Mouse (Mus musculus) embryo, embryonic 10.5 days (tissue): Measurements from ENCODE around the gene Slc25a11.
A peak's percentile ranks its signal among the peaks of the same experiment; 100 is the strongest.

Experiments
- DNase-seq: peaks from one replicate; pipeline ENCODE4 v3.0.0-alpha.2; 2015; ENCODE audit warnings: low spot score

Gene Slc25a11

GRCm38 (mm10) chr11:70646691-70647650, at the start of gene Slc25a11, which contains the start of gene Rnf167:
Slc25a11 (minus strand) TSS chr11:70647479.
Rnf167 (plus strand) TSS chr11:70647235.
- DNase-seq, result peak; percentile 100

GRCm38 (mm10) chr11:70693504-70693903, 46.2 kb upstream of the Slc25a11 start:
- no peak for DNase-seq

GRCm38 (mm10) chr11:70689578-70689977, 42.3 kb upstream of the Slc25a11 start:
- DNase-seq, result no peak

- DNase-seq, result peak; percentile 51
Observed at GRCm38 (mm10) chr11:70688372-70688771, 41.1 kb upstream of the Slc25a11 start.

GRCm38 (mm10) chr11:70687601-70688199, 40.4 kb upstream of the Slc25a11 start, which contains the start of gene Camta2:
Camta2 (minus strand) TSS chr11:70688105.
- peak; percentile 93 for DNase-seq

- peak; percentile 58 for DNase-seq
Observed at GRCm38 (mm10) chr11:70686901-70687566, 39.8 kb upstream of the Slc25a11 start.

- no peak for DNase-seq
Observed at GRCm38 (mm10) chr11:70683640-70684039, 36.4 kb upstream of the Slc25a11 start.

- DNase-seq, result peak; percentile 91
Observed at GRCm38 (mm10) chr11:70681897-70682581, 34.8 kb upstream of the Slc25a11 start.

- DNase-seq, result no peak
Observed at GRCm38 (mm10) chr11:70681170-70681569, 33.9 kb upstream of the Slc25a11 start.

- DNase-seq, result no peak
Observed at GRCm38 (mm10) chr11:70679894-70680293, 32.6 kb upstream of the Slc25a11 start.

- no peak for DNase-seq
Observed at GRCm38 (mm10) chr11:70679361-70679760, 32.1 kb upstream of the Slc25a11 start.

- no peak for DNase-seq
Observed at GRCm38 (mm10) chr11:70678576-70678975, 31.3 kb upstream of the Slc25a11 start.

- no peak for DNase-seq
Observed at GRCm38 (mm10) chr11:70678092-70678491, 30.8 kb upstream of the Slc25a11 start.

GRCm38 (mm10) chr11:70674501-70674900, 27.2 kb upstream of the Slc25a11 start:
- DNase-seq, result no peak

GRCm38 (mm10) chr11:70674014-70674413, 26.7 kb upstream of the Slc25a11 start:
- DNase-seq, result no peak

- no peak for DNase-seq
Observed at GRCm38 (mm10) chr11:70671333-70672047, 24.2 kb upstream of the Slc25a11 start.

- DNase-seq, result no peak
Observed at GRCm38 (mm10) chr11:70670483-70670882, 23.2 kb upstream of the Slc25a11 start.

- peak; percentile 92 for DNase-seq
Observed at GRCm38 (mm10) chr11:70669582-70670345, 22.5 kb upstream of the Slc25a11 start.

GRCm38 (mm10) chr11:70668771-70669505, 21.7 kb upstream of the Slc25a11 start, which contains the start of gene Spag7:
Spag7 (minus strand) TSS chr11:70669416.
- peak; percentile 99 for DNase-seq
